Mouse (Mus musculus): Measurements from ENCODE around the gene Atp1a1. TPM values are rescaled to one million over a fixed set of nuclear protein-coding genes. Genes with fewer than 3 reads are reported as not detected.

The Atp1a1 gene
- polyA plus RNA-seq, 1 experiment from 2014 or later = 150 TPM

DNA sequence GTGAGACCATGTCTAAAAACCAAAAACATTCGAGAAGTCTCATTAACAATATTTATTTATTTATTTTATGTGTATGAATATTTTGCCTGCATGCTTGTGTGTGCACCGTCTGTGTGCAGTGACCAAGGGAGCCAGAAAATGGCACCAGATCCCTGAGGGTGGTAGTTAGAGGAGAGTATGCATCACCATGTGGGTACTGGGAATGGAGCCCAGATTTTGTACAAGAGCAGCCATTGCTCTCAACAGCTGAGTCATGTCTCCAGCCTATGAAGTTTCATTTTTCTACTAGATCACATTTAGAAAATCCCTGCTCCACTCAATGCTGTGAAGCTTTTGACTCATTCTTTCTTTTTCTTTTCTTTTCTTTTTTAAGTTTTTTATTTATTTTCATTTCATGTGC, 23.8 kb upstream of the Atp1a1 start:
- Histone ChIP-seq H3K9ac (no peak overlapping the region), H3K9me3 (ENCODE audit: low read depth, low read length) (no peaks in the 10 kb centered on the region), H3K27ac (ENCODE audit: low read depth) (no peak overlapping the region), H3K4me2 (no peak overlapping the region), H3K4me1 (ENCODE audit: insufficient read depth) (no peaks in the 10 kb centered on the region), H3K36me3 (ENCODE audit: insufficient read depth) (no peaks in the 10 kb centered on the region), H3K27me3 (ENCODE audit: insufficient read depth, low read length) (no peaks in the 10 kb centered on the region), H3K4me3 (ENCODE audit: low read depth, low read length) (no peak overlapping the region)
- WGBS = 76% methylated on average over 2 of the region's 2 CpGs
- ATAC-seq (ENCODE audit: insufficient read depth) = no peak
- no peak for TF ChIP-seq CTCF (IDR thresholded peaks at IDR 0.05; ENCODE audit: low read depth)
- DNase-seq = peak; percentile 41

DNA sequence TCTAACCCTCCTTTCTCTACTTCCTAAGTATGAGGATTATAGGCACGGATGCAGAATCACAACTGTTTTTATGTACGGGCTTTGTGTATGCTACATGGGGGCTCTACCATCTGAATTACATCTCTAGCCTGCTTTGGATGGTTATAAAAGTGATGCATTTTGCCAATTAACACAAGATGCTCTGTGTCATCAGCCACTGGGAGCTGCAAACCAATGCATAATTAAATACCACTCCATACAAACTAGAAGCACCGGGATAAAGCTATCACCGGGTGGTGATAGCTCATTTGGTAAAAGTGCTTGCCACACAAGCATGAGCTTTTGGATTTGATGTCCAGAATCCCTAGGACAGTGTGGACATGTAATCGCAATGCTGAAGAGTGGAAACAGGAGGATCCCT, 19.8 kb upstream of the Atp1a1 start:
- 91% methylated on average over 5 of the region's 5 CpGs for WGBS
- H3K4me1 ChIP-seq (ENCODE audit: insufficient read depth) = no peaks in the 10 kb centered on the region
- no peaks in the 10 kb centered on the region for H3K27me3 ChIP-seq (ENCODE audit: insufficient read depth, low read length)
- no peak overlapping the region for H3K27ac ChIP-seq (ENCODE audit: low read depth)
- no peak overlapping the region for H3K4me2 ChIP-seq
- H3K9ac ChIP-seq = no peak overlapping the region
- H3K9me3 ChIP-seq (ENCODE audit: low read depth, low read length) = no peaks in the 10 kb centered on the region
- no peaks in the 10 kb centered on the region for H3K36me3 ChIP-seq (ENCODE audit: insufficient read depth)
- ATAC-seq (ENCODE audit: insufficient read depth) = no peak
- no peak overlapping the region for H3K4me3 ChIP-seq (ENCODE audit: low read depth, low read length)
- no peak for TF ChIP-seq CTCF (IDR thresholded peaks at IDR 0.05; ENCODE audit: low read depth)
- no peak for DNase-seq

DNA sequence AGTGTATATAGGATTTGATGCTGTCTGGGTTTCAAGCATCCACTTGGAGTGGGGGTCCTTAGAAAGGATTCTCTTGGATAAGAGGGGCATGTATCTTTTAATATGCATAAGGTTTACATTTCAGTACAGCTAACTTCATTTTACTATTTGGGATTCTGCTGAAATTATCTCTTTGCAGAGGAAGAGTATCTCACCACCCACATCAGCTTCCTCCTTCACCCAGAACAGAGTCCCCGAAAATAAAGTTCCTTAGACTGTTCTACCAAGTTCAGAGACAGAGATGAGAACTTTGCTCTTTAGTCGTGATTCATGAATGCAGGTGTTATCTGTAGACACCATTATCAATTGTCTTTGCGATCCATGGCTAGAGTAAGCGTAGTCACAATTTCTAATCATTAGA, 14.5 kb upstream of the Atp1a1 start:
- Histone ChIP-seq H3K27me3 (ENCODE audit: insufficient read depth, low read length) (no peaks in the 10 kb centered on the region), H3K9me3 (ENCODE audit: low read depth, low read length) (no peaks in the 10 kb centered on the region), H3K4me1 (ENCODE audit: insufficient read depth) (no peaks in the 10 kb centered on the region), H3K4me3 (ENCODE audit: low read depth, low read length) (no peak overlapping the region), H3K4me2 (no peak overlapping the region), H3K9ac (no peak overlapping the region), H3K27ac (ENCODE audit: low read depth) (no peak overlapping the region), H3K36me3 (ENCODE audit: insufficient read depth) (no peaks in the 10 kb centered on the region)
- 85% methylated on average over 4 of the region's 4 CpGs for WGBS
- no peak for DNase-seq
- TF ChIP-seq CTCF (IDR thresholded peaks at IDR 0.05; ENCODE audit: low read depth) = no peak
- ATAC-seq (ENCODE audit: insufficient read depth) = no peak

DNA sequence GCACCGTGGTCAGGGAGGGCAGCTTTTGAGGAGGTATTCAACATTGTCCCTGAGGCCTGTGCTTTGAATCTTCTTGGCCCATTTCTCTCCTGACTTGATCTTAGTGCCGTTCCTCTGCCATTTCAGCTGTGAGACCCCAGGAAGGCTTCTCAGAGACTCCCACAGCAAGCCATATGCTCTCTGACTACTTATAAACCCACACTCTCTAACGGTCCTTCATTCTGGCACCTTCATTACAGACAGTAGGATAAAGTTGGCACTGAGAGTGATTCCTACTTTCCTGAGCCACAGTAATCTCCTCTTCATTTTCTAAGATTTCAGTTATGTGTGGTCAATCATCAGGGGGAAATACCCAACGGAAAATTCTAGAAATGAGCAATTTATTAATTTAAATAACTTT, 14.0 kb upstream of the Atp1a1 start:
- H3K27me3 ChIP-seq (ENCODE audit: insufficient read depth, low read length) = no peaks in the 10 kb centered on the region
- 83% methylated on average over 4 of the region's 4 CpGs for WGBS
- DNase-seq (no peak), ATAC-seq (ENCODE audit: insufficient read depth) (no peak)
- H3K9me3 ChIP-seq (ENCODE audit: low read depth, low read length) = no peaks in the 10 kb centered on the region
- H3K27ac ChIP-seq (ENCODE audit: low read depth) = no peak overlapping the region
- no peaks in the 10 kb centered on the region for H3K4me1 ChIP-seq (ENCODE audit: insufficient read depth)
- H3K4me2 ChIP-seq = no peak overlapping the region
- TF ChIP-seq CTCF (IDR thresholded peaks at IDR 0.05; ENCODE audit: low read depth) = no peak
- no peaks in the 10 kb centered on the region for H3K36me3 ChIP-seq (ENCODE audit: insufficient read depth)
- H3K4me3 ChIP-seq (ENCODE audit: low read depth, low read length) = no peak overlapping the region
- no peak overlapping the region for H3K9ac ChIP-seq

DNA sequence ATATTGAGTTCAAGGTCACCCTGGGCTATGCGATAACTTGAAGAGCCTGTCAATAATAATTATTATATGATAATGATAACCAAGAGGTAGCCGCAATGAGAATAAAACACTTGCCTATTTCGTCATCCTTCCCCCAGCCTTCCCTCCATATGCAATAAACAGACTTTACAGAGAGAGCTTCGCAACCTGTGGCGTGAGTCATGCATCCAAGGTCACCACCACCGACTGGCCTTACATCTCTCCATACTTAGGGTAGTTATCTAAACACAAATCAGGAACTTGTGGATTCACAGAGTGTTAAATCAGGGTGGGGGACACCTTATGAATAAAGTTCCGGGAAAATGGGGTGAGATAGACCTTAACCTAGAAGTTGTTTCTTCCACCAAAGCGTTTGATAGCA, 13.0 kb upstream of the Atp1a1 start:
- no peak for DNase-seq
- no peaks in the 10 kb centered on the region for H3K4me1 ChIP-seq (ENCODE audit: insufficient read depth)
- 84% methylated on average over 8 of the region's 8 CpGs for WGBS

DNA sequence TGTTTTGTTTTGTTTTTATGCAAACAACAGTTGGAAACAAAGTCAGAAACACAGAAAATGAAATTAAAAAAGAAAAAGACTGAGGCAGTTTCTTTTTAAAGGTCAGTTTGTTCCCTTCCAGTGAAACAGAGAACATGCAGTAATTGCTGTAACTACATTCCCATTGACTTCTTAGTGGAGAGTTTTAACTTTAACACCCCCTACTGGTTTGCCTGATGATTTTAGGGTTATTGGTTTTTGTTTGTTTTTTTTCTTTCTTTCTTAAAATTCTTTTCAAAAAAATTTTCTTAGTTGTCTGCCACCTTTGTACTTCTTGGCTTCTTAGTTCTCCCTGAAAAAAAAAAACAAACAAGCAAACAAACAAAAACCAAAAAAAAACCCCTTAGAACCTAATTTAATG, 12.5 kb upstream of the Atp1a1 start:
- TF ChIP-seq CTCF (IDR thresholded peaks at IDR 0.05; ENCODE audit: low read depth) = peak; percentile 16; the same call in 1 of the 2 replicates

More for the DNA sequence above, 13.0 kb upstream of the Atp1a1 start:
- no peak overlapping the region for H3K4me3 ChIP-seq (ENCODE audit: low read depth, low read length)
- no peaks in the 10 kb centered on the region for H3K27me3 ChIP-seq (ENCODE audit: insufficient read depth, low read length)
- H3K9ac ChIP-seq = no peak overlapping the region
- no peak overlapping the region for H3K4me2 ChIP-seq
- no peak for ATAC-seq (ENCODE audit: insufficient read depth)
- H3K36me3 ChIP-seq (ENCODE audit: insufficient read depth) = no peaks in the 10 kb centered on the region
- H3K9me3 ChIP-seq (ENCODE audit: low read depth, low read length) = no peaks in the 10 kb centered on the region
- no peak for TF ChIP-seq CTCF (IDR thresholded peaks at IDR 0.05; ENCODE audit: low read depth)
- H3K27ac ChIP-seq (ENCODE audit: low read depth) = no peak overlapping the region

DNA sequence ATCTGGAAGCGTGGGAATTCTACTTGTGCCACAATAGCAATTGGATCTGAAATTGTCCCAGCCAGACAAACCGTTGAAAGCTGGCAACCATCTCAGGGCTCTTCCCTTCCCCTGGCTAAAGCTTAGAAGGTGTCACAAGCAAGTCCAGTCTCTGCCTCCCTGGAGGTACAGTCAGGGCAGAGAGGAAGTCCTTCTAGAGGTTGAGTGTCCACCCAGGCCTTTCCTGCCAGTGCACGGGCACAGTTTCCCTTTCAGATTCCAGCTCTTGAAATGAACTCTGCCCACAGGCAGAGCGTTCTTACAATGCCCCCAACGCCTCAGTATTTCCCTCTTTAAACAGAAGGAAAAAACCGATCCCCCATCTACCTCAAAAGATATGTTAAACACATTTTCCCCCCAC, 11.4 kb upstream of the Atp1a1 start:
- H3K27me3 ChIP-seq (ENCODE audit: insufficient read depth, low read length) = no peaks in the 10 kb centered on the region
- H3K9ac ChIP-seq = no peak overlapping the region
- no peaks in the 10 kb centered on the region for H3K4me1 ChIP-seq (ENCODE audit: insufficient read depth)
- H3K4me3 ChIP-seq (ENCODE audit: low read depth, low read length) = no peak overlapping the region
- no peak overlapping the region for H3K27ac ChIP-seq (ENCODE audit: low read depth)
- H3K9me3 ChIP-seq (ENCODE audit: low read depth, low read length) = no peaks in the 10 kb centered on the region
- 75% methylated on average over 6 of the region's 6 CpGs for WGBS
- TF ChIP-seq CTCF (IDR thresholded peaks at IDR 0.05; ENCODE audit: low read depth) = no peak
- H3K4me2 ChIP-seq = no peak overlapping the region
- no peaks in the 10 kb centered on the region for H3K36me3 ChIP-seq (ENCODE audit: insufficient read depth)
- ATAC-seq (ENCODE audit: insufficient read depth) (no peak), DNase-seq (no peak)

More for the DNA sequence above, 12.5 kb upstream of the Atp1a1 start:
- Histone ChIP-seq H3K27me3 (ENCODE audit: insufficient read depth, low read length) (no peaks in the 10 kb centered on the region), H3K9me3 (ENCODE audit: low read depth, low read length) (no peaks in the 10 kb centered on the region), H3K4me2 (no peak overlapping the region), H3K4me1 (ENCODE audit: insufficient read depth) (no peaks in the 10 kb centered on the region), H3K4me3 (ENCODE audit: low read depth, low read length) (no peak overlapping the region), H3K36me3 (ENCODE audit: insufficient read depth) (no peaks in the 10 kb centered on the region), H3K9ac (no peak overlapping the region), H3K27ac (ENCODE audit: low read depth) (no peak overlapping the region)
- DNase-seq (no peak), ATAC-seq (ENCODE audit: insufficient read depth) (no peak)
